Mouse (Mus musculus) hindbrain, embryonic 12.5 days (tissue): ENCODE measurements around the gene Fgf22. TPM values are rescaled to one million over a fixed set of nuclear protein-coding genes. Genes with fewer than 3 reads are reported as not detected.
A peak's percentile ranks its signal among the peaks of the same experiment; 100 is the strongest.

Source experiments
- ATAC-seq: fragments of 200-750 bp; cut with Nextera tagmentation; 2 replicates; pipeline ENCODE4 v1.8.0; 2017; ENCODE audit warnings: moderate TSS enrichment; ENCODE audit not compliant: low FRiP score
- H3K27ac ChIP-seq: fragments of 300-500 bp; sonication (generic); 2 replicates; pipeline ENCODE4 v1.5.1; 2016; ENCODE audit warnings: mild to moderate bottlenecking
- H3K27me3 ChIP-seq: fragments of 300-500 bp; sonication (generic); 2 replicates; pipeline ENCODE4 v1.6.1; 2016; ENCODE audit warnings: mild to moderate bottlenecking
- H3K36me3 ChIP-seq: fragments of 300-500 bp; sonication (generic); 2 replicates; pipeline ENCODE4 v1.6.1; 2016; ENCODE audit warnings: mild to moderate bottlenecking
- H3K4me1 ChIP-seq: fragments of 300-500 bp; sonication (generic); 2 replicates; pipeline ENCODE4 v1.6.1; 2016
- H3K4me2 ChIP-seq: fragments of 300-500 bp; sonication (generic); replicated peaks from 2 replicates; pipeline ENCODE4 v1.6.1; 2016; ENCODE audit warnings: mild to moderate bottlenecking
- H3K4me3 ChIP-seq: fragments of 300-500 bp; sonication (generic); 2 replicates; pipeline ENCODE4 v1.5.1; 2016; ENCODE audit warnings: mild to moderate bottlenecking
- H3K9ac ChIP-seq: fragments of 300-500 bp; sonication (generic); 2 replicates; pipeline ENCODE4 v1.6.1; 2016; ENCODE audit warnings: mild to moderate bottlenecking, moderate library complexity
- H3K9me3 ChIP-seq: fragments of 300-500 bp; sonication (generic); replicated peaks from 2 replicates; pipeline ENCODE4 v1.6.1; 2016; ENCODE audit warnings: mild to moderate bottlenecking
- WGBS: fragments of 180-500 bp; shearing (Covaris S2); methylation state at CpG from one replicate; pipeline ENCODE4 v1.1.7; 2016; 5-methylcytosine and 5-hydroxymethylcytosine counted together
- polyA plus RNA-seq: library from polyadenylated mRNA; unstranded; fragments of >200 nt; fragmentation: Nextera tagmentation; extraction: Ambion mirVana; gene quantifications from 2 replicates; pipeline ENCODE4 v1.2.1, GENCODE M21; 2016

The Fgf22 gene
- 0.42 and 0.72 TPM in 2 replicates for polyA plus RNA-seq

DNA sequence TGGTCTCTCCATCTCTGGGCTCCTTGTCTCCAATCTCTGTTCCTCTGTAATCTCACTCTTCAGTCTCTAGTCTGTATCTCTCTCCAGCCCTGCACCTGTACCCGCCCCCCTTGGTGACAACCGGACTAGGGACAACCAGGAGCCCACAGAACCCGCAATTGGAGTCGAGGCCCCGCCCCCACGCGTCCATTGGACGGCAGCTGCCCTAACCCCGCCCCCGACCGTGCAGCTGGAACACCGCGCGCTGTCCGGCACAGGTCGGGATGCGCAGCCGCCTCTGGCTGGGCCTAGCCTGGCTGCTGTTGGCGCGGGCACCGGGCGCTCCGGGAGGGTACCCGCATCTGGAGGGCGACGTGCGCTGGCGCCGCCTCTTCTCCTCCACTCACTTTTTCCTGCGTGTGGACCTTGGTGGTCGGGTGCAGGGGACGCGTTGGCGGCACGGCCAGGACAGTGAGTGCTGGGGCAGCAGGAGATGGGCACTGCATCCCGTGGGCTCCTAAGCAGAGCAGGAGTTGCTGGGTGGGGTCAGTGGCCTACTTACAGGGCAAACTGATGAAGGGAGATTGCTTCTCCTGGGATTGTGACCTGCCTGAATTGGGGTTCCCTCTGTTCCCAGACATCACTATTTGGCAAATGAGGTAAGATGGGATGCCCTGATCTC is at the start of gene Fgf22:
Gene Fgf22, plus strand, starts transcription at position 221 of the 661 bp plus-strand sequence.
- Histone ChIP-seq H3K27me3 (no peaks in the 10 kb centered on the region), H3K9me3 (no peaks in the 10 kb centered on the region), H3K4me3 (peak within 1 kb of the TSS; percentile 36), H3K4me1 (peaks cover 7% of the 10 kb centered on the region), H3K36me3 (peaks cover 37% of the 10 kb centered on the region), H3K27ac (no peak within 1 kb of the TSS), H3K9ac (peak within 1 kb of the TSS; percentile 44), H3K4me2 (peak within 1 kb of the TSS; percentile 63)
- WGBS: under 1% methylated on average over 36 of the region's 36 CpGs
- ATAC-seq: peak; percentile 85

DNA sequence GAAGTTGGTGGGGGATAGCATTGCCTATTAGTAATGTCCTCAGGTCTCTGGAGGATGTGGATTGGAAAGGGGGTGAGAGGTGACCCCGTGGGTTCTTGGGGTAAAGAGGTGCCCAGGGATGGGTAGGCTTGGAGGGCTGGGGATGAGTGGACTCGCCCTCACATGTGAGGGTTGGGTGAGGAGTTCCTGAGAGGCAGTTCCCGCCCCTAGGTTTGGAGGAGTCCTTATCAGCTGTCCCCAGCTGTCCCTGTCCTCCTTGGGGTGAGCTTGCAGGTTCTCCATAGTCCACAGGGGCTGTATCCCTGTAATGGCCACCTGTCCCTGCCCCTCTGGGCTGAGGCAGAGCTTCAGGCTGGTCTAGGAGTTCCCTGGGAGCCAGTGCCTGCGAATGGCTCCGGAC is 48.9 kb upstream of the Fgf22 start:
- no peak for ATAC-seq
- 78% methylated on average over 5 of the region's 5 CpGs for WGBS
- Histone ChIP-seq H3K27me3 (no peaks in the 10 kb centered on the region), H3K27ac (no peak overlapping the region), H3K9ac (peak overlapping the region; percentile 84), H3K4me2 (peak overlapping the region; percentile 93), H3K9me3 (no peaks in the 10 kb centered on the region), H3K4me1 (peaks cover 32% of the 10 kb centered on the region), H3K36me3 (peaks cover 32% of the 10 kb centered on the region), H3K4me3 (peak overlapping the region; percentile 76; the same call in 1 of the 2 replicates)

DNA sequence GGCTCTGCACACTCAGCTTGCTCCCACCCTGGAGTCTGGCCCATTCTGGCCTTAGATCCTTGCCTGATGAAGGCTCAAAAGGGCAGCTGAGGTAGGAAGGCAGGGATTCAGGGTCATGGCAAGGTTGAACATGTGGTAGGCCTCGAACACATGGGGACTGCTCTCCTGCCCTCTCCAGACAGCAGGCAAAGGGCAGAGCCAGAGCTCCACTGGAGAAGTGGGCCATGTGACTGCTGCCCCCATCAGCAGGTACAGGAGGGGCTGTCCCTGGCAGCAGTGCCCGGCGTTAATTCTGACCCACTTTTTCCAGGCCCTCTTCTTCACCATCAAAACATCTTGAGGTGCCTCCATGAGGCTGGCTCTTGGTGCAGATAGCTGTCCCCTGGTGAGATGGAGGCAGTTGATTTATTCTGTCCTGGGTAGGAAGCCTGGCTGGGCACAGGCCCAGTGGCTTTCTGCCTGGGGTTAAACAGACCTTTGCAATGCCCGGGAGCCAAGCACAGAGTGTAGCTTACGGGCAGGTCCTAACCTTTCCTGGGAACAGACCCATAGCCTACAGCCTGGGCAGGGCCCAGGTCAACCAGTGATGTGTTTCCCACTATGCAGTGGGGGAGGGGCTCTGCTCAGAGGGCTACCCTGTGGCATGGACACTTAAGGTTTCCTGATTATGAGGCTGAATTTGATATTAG is 48.3 kb upstream of the Fgf22 start:
- Histone ChIP-seq H3K36me3 (peaks cover 38% of the 10 kb centered on the region), H3K4me1 (peaks cover 32% of the 10 kb centered on the region), H3K9ac (peak overlapping the region; percentile 84), H3K27ac (no peak overlapping the region; the same call in 1 of the 2 replicates), H3K27me3 (no peaks in the 10 kb centered on the region), H3K9me3 (no peaks in the 10 kb centered on the region), H3K4me2 (peak overlapping the region; percentile 93), H3K4me3 (0 out of 2 replicates have a peak overlapping the region, but pooled peaks have one; percentile 76)
- WGBS: 82% methylated on average over 5 of the region's 5 CpGs
- ATAC-seq: no peak

- Histone ChIP-seq H3K4me1 (peaks cover 32% of the 10 kb centered on the region), H3K9me3 (no peaks in the 10 kb centered on the region), H3K27ac (no peak overlapping the region), H3K27me3 (no peaks in the 10 kb centered on the region), H3K4me2 (peak overlapping the region; percentile 93; the same call in 1 of the 2 replicates), H3K4me3 (peak overlapping the region; percentile 12; the same call in 1 of the 2 replicates), H3K9ac (peak overlapping the region; percentile 5), H3K36me3 (peaks cover 44% of the 10 kb centered on the region)
- ATAC-seq: no peak
- WGBS: 74% methylated on average over 1 of the region's 1 CpGs
Observed at GRCm38 (mm10) chr10:79707162-79707561, 47.7 kb upstream of the Fgf22 start.

DNA sequence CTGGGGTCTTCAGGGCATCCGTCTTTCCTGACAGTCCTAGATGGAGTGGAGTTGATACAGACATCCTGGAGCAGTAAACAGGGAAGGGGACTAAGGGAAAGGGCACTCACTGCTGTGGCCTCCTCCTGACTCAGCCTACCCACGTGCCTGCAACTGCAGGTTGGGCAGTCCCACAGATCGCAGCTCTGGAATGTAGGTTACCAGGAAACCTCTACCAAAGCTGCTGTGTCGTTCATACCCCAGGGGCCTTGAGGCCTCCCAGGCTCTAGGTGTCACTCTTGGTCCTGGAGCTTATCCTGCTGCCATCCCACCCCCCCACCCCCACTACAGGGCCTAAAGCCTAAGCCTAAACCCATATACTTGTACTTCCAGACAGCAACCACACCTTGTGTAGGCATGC is 47.1 kb upstream of the Fgf22 start:
- H3K9ac ChIP-seq: peak overlapping the region; percentile 5; the same call in 1 of the 2 replicates
- H3K4me2 ChIP-seq: no peak overlapping the region
- H3K36me3 ChIP-seq: peaks cover 45% of the 10 kb centered on the region
- H3K27me3 ChIP-seq: no peaks in the 10 kb centered on the region
- H3K4me3 ChIP-seq: no peak overlapping the region
- no peak overlapping the region for H3K27ac ChIP-seq
- no peaks in the 10 kb centered on the region for H3K9me3 ChIP-seq
- no peak for ATAC-seq
- peaks cover 32% of the 10 kb centered on the region for H3K4me1 ChIP-seq
- WGBS: 73% methylated on average over 4 of the region's 4 CpGs

GRCm38 (mm10) chr10:79708668-79709067 is 46.2 kb upstream of the Fgf22 start:
- Histone ChIP-seq H3K4me2 (no peak overlapping the region), H3K36me3 (peaks cover 45% of the 10 kb centered on the region), H3K9ac (no peak overlapping the region), H3K4me1 (peaks cover 32% of the 10 kb centered on the region), H3K9me3 (no peaks in the 10 kb centered on the region), H3K27me3 (no peaks in the 10 kb centered on the region), H3K4me3 (no peak overlapping the region), H3K27ac (no peak overlapping the region)
- WGBS: 92% methylated on average over 21 of the region's 21 CpGs
- no peak for ATAC-seq

- peaks cover 32% of the 10 kb centered on the region for H3K4me1 ChIP-seq
- H3K27me3 ChIP-seq: no peaks in the 10 kb centered on the region
- H3K9ac ChIP-seq: no peak overlapping the region
- ATAC-seq: no peak
- H3K4me2 ChIP-seq: no peak overlapping the region
- no peak overlapping the region for H3K27ac ChIP-seq
- H3K36me3 ChIP-seq: peaks cover 45% of the 10 kb centered on the region
- 79% methylated on average over 7 of the region's 7 CpGs for WGBS
- no peak overlapping the region for H3K4me3 ChIP-seq
- H3K9me3 ChIP-seq: no peaks in the 10 kb centered on the region
Observed at GRCm38 (mm10) chr10:79709307-79709706, 45.6 kb upstream of the Fgf22 start.

DNA sequence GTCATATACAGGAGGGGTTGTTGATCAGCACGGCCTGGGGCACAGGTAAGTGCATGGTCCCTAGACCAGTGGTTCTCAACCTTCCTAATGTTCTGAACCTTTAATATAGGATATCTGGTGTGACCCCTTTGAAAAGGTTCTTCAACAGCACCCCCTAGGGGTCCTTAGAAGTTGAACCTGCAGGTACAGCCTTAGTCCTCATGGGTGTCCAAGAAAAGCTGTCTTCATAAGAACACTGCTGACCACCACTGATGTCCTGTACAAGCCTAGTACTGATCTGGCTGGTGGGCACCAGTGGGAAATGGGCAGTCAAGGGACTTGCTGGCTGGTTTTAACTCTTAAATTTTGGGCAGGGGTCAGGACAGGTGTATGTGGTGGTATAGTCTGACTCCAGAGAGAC is 42.8 kb upstream of the Fgf22 start:
- Histone ChIP-seq H3K27ac (no peak overlapping the region), H3K4me3 (no peak overlapping the region), H3K9me3 (no peaks in the 10 kb centered on the region), H3K36me3 (peaks cover 37% of the 10 kb centered on the region), H3K9ac (no peak overlapping the region), H3K27me3 (peaks cover 25% of the 10 kb centered on the region), H3K4me1 (peaks cover 18% of the 10 kb centered on the region), H3K4me2 (no peak overlapping the region)
- 0 out of 2 replicates have a peak, but pooled peaks have one; percentile 12 for ATAC-seq
- WGBS: 90% methylated on average over 1 of the region's 1 CpGs

- Histone ChIP-seq H3K27ac (no peak overlapping the region), H3K4me2 (no peak overlapping the region), H3K36me3 (peaks cover 37% of the 10 kb centered on the region), H3K9me3 (no peaks in the 10 kb centered on the region), H3K27me3 (peaks cover 31% of the 10 kb centered on the region), H3K4me1 (peaks cover 18% of the 10 kb centered on the region), H3K9ac (no peak overlapping the region), H3K4me3 (no peak overlapping the region)
- ATAC-seq: no peak
- 13% methylated on average over 5 of the region's 6 CpGs for WGBS
Observed at GRCm38 (mm10) chr10:79712499-79713126, 42.3 kb upstream of the Fgf22 start.

DNA sequence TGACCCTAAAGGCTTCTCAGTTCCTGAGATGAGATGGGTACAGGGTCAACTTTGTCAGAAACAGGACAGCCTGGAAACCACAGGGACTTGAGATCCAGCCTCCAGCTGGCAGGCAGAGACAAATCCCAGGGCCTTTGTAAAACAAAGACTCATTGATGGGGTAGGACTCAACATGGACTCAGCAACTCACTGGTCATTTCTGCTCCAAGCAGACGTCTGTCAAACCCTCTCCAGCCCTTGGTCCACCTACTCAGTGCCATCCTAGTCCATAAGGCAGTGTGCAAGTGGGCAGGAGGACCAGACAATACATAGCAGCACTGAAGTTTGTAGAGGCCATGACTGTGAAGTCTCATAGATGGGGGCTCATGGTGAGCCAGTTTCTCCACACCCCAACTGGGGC is 41.7 kb upstream of the Fgf22 start:
- Histone ChIP-seq H3K4me2 (no peak overlapping the region), H3K4me3 (no peak overlapping the region), H3K36me3 (peaks cover 37% of the 10 kb centered on the region), H3K4me1 (peaks cover 18% of the 10 kb centered on the region), H3K9me3 (no peaks in the 10 kb centered on the region), H3K9ac (no peak overlapping the region), H3K27ac (no peak overlapping the region), H3K27me3 (peaks cover 37% of the 10 kb centered on the region)
- 29% methylated on average over 1 of the region's 1 CpGs for WGBS
- ATAC-seq: no peak

GRCm38 (mm10) chr10:79714996-79715395 is 39.9 kb upstream of the Fgf22 start:
- peaks cover 50% of the 10 kb centered on the region for H3K27me3 ChIP-seq
- WGBS: 67% methylated on average over 4 of the region's 4 CpGs

DNA sequence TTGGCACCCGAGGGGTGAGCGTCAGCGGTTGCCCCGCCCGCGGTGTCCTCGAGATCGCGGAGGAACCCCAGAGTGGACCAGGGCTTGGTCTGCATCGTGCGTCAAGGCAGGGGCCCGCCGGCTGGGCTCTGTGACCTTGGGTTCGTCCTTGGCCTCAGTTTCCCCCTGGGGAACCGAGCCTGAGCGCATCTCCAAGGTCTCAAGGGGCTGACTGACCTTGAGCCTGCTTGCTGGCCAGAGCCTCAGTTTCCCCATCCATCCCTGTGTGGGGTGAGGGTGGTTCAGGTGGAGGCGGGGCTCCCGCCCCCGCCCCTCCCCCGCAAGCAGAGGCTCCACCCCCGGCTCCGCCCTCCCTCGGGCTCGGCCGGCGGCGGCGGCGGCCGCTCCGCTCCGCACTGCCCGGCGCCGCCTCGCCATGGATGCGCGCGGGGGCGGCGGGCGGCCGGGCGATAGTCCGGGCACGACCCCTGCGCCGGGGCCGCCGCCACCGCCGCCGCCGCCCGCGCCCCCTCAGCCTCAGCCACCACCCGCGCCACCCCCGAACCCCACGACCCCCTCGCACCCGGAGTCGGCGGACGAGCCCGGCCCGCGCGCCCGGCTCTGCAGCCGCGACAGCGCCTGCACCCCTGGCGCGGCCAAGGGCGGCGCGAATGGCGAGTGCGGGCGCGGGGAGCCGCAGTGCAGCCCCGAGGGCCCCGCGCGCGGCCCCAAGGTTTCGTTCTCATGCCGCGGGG is 38.5 kb upstream of the Fgf22 start, which contains the start of gene Hcn2:
Gene Hcn2, plus strand, starts transcription at position 381 of the 734 bp plus-strand sequence.
- Histone ChIP-seq H3K9me3 (no peaks in the 10 kb centered on the region), H3K4me3 (peak within 1 kb of the TSS; percentile 72), H3K27ac (no peak within 1 kb of the TSS), H3K36me3 (peaks cover 8% of the 10 kb centered on the region), H3K4me1 (peaks cover 18% of the 10 kb centered on the region), H3K27me3 (peaks cover 55% of the 10 kb centered on the region), H3K9ac (peak within 1 kb of the TSS; percentile 74), H3K4me2 (peak within 1 kb of the TSS; percentile 99)
- peak; percentile 39 for ATAC-seq
- 2% methylated on average over 45 of the region's 91 CpGs for WGBS

More at GRCm38 (mm10) chr10:79714996-79715395, 39.9 kb upstream of the Fgf22 start:
- no peak for ATAC-seq
- Histone ChIP-seq H3K4me1 (peaks cover 18% of the 10 kb centered on the region), H3K4me2 (no peak overlapping the region), H3K27ac (no peak overlapping the region), H3K9ac (no peak overlapping the region), H3K4me3 (no peak overlapping the region), H3K36me3 (peaks cover 22% of the 10 kb centered on the region), H3K9me3 (no peaks in the 10 kb centered on the region)
